Mouse (Mus musculus) thymus, adult 2 months (tissue): ENCODE data around the gene Cmss1. TPM values are rescaled to one million over a fixed set of nuclear protein-coding genes. Genes with fewer than 3 reads are reported as not detected.
A peak's percentile ranks its signal among the peaks of the same experiment; 100 is the strongest.

Source experiments
- DNase-seq: peaks from one replicate; pipeline ENCODE4 v3.0.0; 2021
- H3K27ac ChIP-seq: fragments of 200-500 bp; 2 replicates; pipeline ENCODE4 v1.5.1; 2012; ENCODE audit warnings: low read length, control low read depth; ENCODE audit not compliant: control insufficient read depth, insufficient read depth
- H3K27me3 ChIP-seq: fragments of 200-500 bp; 2 replicates; pipeline ENCODE4 v1.6.1; 2012; ENCODE audit warnings: mild to moderate bottlenecking, low read length, moderate library complexity, mixed read lengths; ENCODE audit not compliant: control insufficient read depth, insufficient read depth
- H3K36me3 ChIP-seq: fragments of 200-500 bp; 2 replicates; pipeline ENCODE4 v1.6.1; 2012; ENCODE audit warnings: mild to moderate bottlenecking, low read length, moderate library complexity; ENCODE audit not compliant: control insufficient read depth, insufficient read depth
- H3K4me1 ChIP-seq: fragments of 200-500 bp; replicated peaks from 2 replicates; pipeline ENCODE4 v1.6.1; 2012; ENCODE audit warnings: low read length; ENCODE audit not compliant: control insufficient read depth, insufficient read depth
- H3K4me3 ChIP-seq: fragments of 200-500 bp; 2 replicates; pipeline ENCODE4 v1.5.1; 2012; ENCODE audit warnings: mild to moderate bottlenecking, low read length, control low read depth, moderate library complexity; ENCODE audit not compliant: control insufficient read depth, insufficient read depth
- CTCF ChIP-seq: fragments of 200-500 bp; IDR thresholded peaks from 2 replicates; pipeline ENCODE4 v1.5.1; 2012; ENCODE audit warnings: mild to moderate bottlenecking, control low read depth, low read length, moderate library complexity, borderline replicate concordance; ENCODE audit not compliant: control insufficient read depth, poor library complexity, insufficient read depth; ENCODE audit errors: extremely low read depth
- POLR2A ChIP-seq: fragments of 200-500 bp; IDR thresholded peaks from 2 replicates; pipeline ENCODE4 v1.6.1; 2012; ENCODE audit warnings: mild to moderate bottlenecking, low read length, control low read depth, moderate library complexity; ENCODE audit not compliant: control insufficient read depth, poor library complexity, insufficient read depth; ENCODE audit errors: extremely low read depth
- WGBS: fragments of 180-500 bp; shearing (Covaris S2); methylation state at CpG from one replicate; pipeline ENCODE4 v1.1.7; 2018; 5-methylcytosine and 5-hydroxymethylcytosine counted together
- polyA plus RNA-seq: library from polyadenylated mRNA; depleted of rRNA; stranded (reverse); fragments of >200 nt; gene quantifications from 2 replicates; pipeline ENCODE4 v1.2.3, GENCODE M21; 2012

Cmss1 gene
- polyA plus RNA-seq, 1 experiment: 6.2 TPM

GRCm38 (mm10) chr16:57301512-57302115, 305.1 kb downstream of the Cmss1 start:
- Histone ChIP-seq H3K4me1 (peaks cover 4% of the 10 kb centered on the region), H3K27me3 (no peaks in the 10 kb centered on the region), H3K27ac (no peak overlapping the region; the same call in 1 of the 2 replicates), H3K4me3 (no peak overlapping the region), H3K36me3 (no peaks in the 10 kb centered on the region)
- TF ChIP-seq POLR2A: no peak
- no peak for TF ChIP-seq CTCF
- peak; percentile 11 for DNase-seq
- 29% methylated on average over 9 of the region's 9 CpGs for WGBS

DNA sequence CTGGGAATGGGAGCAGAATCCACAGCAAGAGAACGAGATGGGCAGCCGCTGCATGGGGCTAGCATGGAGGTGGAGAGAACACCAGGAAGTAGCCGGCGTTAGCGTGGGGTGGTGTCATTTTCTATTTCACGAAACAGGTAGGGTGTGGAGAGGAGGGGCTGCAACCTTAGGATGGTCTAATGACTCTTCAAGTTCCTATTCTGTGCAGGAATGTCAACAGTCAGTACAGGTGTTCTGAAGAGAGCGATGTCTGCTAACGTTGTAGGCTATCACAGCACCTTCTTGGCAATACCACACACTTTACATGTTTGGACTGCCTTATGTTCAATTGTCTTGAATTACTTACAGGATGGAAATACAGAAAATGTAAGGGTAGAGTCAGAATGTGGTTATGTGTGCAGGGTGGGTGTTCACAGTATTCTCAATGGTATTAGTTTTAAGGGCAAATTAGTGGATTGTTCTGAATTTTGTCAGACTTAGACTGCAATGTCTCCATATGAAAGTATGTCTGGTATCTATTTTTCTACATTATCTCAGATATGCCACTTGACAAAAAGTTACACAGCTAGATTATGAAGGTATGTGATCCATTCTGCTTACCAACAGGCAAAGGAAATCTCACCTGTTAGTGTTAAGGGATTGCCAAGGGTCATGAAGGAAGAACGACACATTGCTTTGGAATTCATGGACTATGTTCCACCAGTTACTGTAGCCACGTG, 311.3 kb downstream of the Cmss1 start:
- 92% methylated on average over 10 of the region's 10 CpGs for WGBS
- H3K36me3 ChIP-seq: no peaks in the 10 kb centered on the region
- no peak overlapping the region for H3K27ac ChIP-seq
- no peak for TF ChIP-seq CTCF
- H3K4me1 ChIP-seq: no peaks in the 10 kb centered on the region
- no peaks in the 10 kb centered on the region for H3K27me3 ChIP-seq
- DNase-seq: no peak
- no peak overlapping the region for H3K4me3 ChIP-seq

DNA sequence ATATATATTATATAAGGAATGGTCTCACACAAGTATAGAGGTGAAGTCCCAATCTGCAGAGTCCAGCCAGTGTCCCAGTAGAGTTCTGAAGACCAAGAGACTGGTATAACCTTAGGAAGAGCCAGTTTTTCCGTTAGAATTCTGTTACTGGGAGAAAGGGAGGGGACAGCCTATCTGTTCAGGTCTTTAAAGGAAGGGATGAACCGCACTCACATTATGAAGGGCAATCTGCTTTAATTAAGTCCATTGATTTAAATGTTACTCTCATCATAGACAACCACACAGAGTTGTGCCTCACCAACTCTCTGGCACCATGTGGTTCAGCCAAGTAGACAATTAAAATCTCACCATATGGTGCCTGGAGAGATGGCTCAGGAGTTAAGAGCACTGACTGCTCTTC, 313.9 kb downstream of the Cmss1 start, which contains the start of gene Tmem30c:
Gene Tmem30c (minus strand): TSS at position 101 of the 400 bp plus-strand sequence.
- 91% methylated on average over 2 of the region's 2 CpGs for WGBS
- DNase-seq: no peak
- H3K27ac ChIP-seq: no peak within 1 kb of the TSS
- no peaks in the 10 kb centered on the region for H3K4me1 ChIP-seq
- no peak within 1 kb of the TSS for H3K4me3 ChIP-seq
- no peaks in the 10 kb centered on the region for H3K27me3 ChIP-seq
- TF ChIP-seq POLR2A (no peak), CTCF (no peak)
- H3K36me3 ChIP-seq: no peaks in the 10 kb centered on the region

DNA sequence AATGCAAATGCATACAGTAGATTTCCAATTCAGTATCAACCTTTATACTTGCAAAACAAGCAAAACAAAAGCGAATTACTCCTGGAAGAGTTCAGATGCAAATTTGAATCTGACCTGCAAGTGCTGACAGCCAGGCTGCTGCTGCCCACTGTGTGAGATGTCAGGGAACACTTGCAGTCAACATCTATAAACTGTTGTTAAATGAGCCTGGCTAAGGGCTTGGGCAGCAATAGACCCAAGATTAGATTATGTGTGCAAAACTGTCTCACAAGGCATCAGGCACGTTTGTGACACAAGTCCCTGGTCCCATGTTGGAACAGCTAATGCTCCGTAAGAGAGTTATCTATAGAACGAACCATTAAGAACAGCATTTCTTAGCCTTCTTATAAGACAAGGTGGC, 314.4 kb downstream of the Cmss1 start:
- TF ChIP-seq POLR2A (no peak), CTCF (no peak)
- H3K27ac ChIP-seq: no peak overlapping the region
- no peaks in the 10 kb centered on the region for H3K4me1 ChIP-seq
- no peaks in the 10 kb centered on the region for H3K36me3 ChIP-seq
- DNase-seq: no peak
- WGBS: 88% methylated on average over 4 of the region's 4 CpGs
- H3K27me3 ChIP-seq: no peaks in the 10 kb centered on the region
- H3K4me3 ChIP-seq: no peak overlapping the region

- no peak for TF ChIP-seq POLR2A
- no peak for TF ChIP-seq CTCF
- Histone ChIP-seq H3K36me3 (no peaks in the 10 kb centered on the region), H3K27ac (no peak overlapping the region), H3K4me1 (no peaks in the 10 kb centered on the region), H3K4me3 (no peak overlapping the region), H3K27me3 (no peaks in the 10 kb centered on the region)
- WGBS: 97% methylated on average over 5 of the region's 5 CpGs
- no peak for DNase-seq
Observed at GRCm38 (mm10) chr16:57291696-57292095, 315.0 kb downstream of the Cmss1 start.

GRCm38 (mm10) chr16:57281417-57281816, 325.2 kb downstream of the Cmss1 start:
- 96% methylated on average over 8 of the region's 8 CpGs for WGBS
- DNase-seq: no peak
- Histone ChIP-seq H3K27ac (no peak overlapping the region), H3K27me3 (no peaks in the 10 kb centered on the region), H3K36me3 (no peaks in the 10 kb centered on the region), H3K4me1 (no peaks in the 10 kb centered on the region), H3K4me3 (no peak overlapping the region)
- TF ChIP-seq POLR2A: no peak
- no peak for TF ChIP-seq CTCF
